In genomic region chr5:67864508-67865060, GRCm38 (mm10) we compare ENCODE assay signal across 21 mouse cellular contexts. TPM values are rescaled to one million over a fixed set of nuclear protein-coding genes. Genes with fewer than 3 reads are reported as not detected.
DNase-seq lines count a peak whose midpoint lies in the region; ATAC-seq and TF ChIP-seq lines count a peak whose summit lies in the region.
"Had no signal": no experiment of that assay in that cellular context is flagged by ENCODE, and none has a peak within 500 bp of the region (broad histone marks: within the 10 kb centered on the region; RNA-seq: fewer than 3 reads in every experiment).

No protein-coding gene starts in this region.

- H3K27ac ChIP-seq in hindbrain, embryonic 14.5 days: no peak overlapping the region
- H3K27ac ChIP-seq in hindbrain, embryonic 13.5 days: no peak overlapping the region
- no peak overlapping the region for H3K27ac ChIP-seq in stomach, embryonic 15.5 days
- no peak overlapping the region for H3K27ac ChIP-seq in stomach, postnatal 0 days (replicated peaks)
- H3K27ac ChIP-seq in liver, embryonic 14.5 days: no peak overlapping the region
- H3K27ac ChIP-seq in kidney, embryonic 15.5 days: no peak overlapping the region
- H3K27ac ChIP-seq: embryonic facial prominence, embryonic 15.5 days; heart, embryonic 10.5 days; hindbrain, embryonic 15.5 days; limb, embryonic 13.5 days had no signal

- no peaks in the 10 kb centered on the region for H3K9me3 ChIP-seq in hindbrain, embryonic 14.5 days (ENCODE audit: control insufficient read depth, low read length)
- no peaks in the 10 kb centered on the region for H3K9me3 ChIP-seq in hindbrain, embryonic 13.5 days
- no peaks in the 10 kb centered on the region for H3K9me3 ChIP-seq in stomach, embryonic 15.5 days
- H3K9me3 ChIP-seq in stomach, postnatal 0 days (ENCODE audit: control insufficient read depth, low read length): no peaks in the 10 kb centered on the region
- no peaks in the 10 kb centered on the region for H3K9me3 ChIP-seq in liver, embryonic 14.5 days (ENCODE audit: control insufficient read depth, low read length)
- no peaks in the 10 kb centered on the region for H3K9me3 ChIP-seq in kidney, embryonic 15.5 days (replicated peaks)
- H3K9me3 ChIP-seq: embryonic facial prominence, embryonic 15.5 days; heart, embryonic 10.5 days; hindbrain, embryonic 15.5 days; limb, embryonic 13.5 days had no signal

- no peaks in the 10 kb centered on the region for H3K27me3 ChIP-seq in hindbrain, embryonic 14.5 days (ENCODE audit: control insufficient read depth, insufficient read depth, low read length)
- no peaks in the 10 kb centered on the region for H3K27me3 ChIP-seq in hindbrain, embryonic 13.5 days
- no peaks in the 10 kb centered on the region for H3K27me3 ChIP-seq in stomach, embryonic 15.5 days (replicated peaks)
- no peaks in the 10 kb centered on the region for H3K27me3 ChIP-seq in stomach, postnatal 0 days (ENCODE audit: control insufficient read depth, insufficient read depth, low read length)
- no peaks in the 10 kb centered on the region for H3K27me3 ChIP-seq in liver, embryonic 14.5 days (ENCODE audit: control insufficient read depth, insufficient read depth, low read length)
- H3K27me3 ChIP-seq in kidney, embryonic 15.5 days: no peaks in the 10 kb centered on the region
- H3K27me3 ChIP-seq: embryonic facial prominence, embryonic 15.5 days; hindbrain, embryonic 15.5 days; limb, embryonic 13.5 days had no signal

- no peak for TF ChIP-seq CTCF in stomach, postnatal 0 days (IDR thresholded peaks at IDR 0.05; ENCODE audit: low read depth)
- no peak for TF ChIP-seq CTCF in liver, embryonic 14.5 days (IDR thresholded peaks at IDR 0.05; ENCODE audit: low read depth)

- H3K36me3 ChIP-seq in hindbrain, embryonic 14.5 days (replicated peaks; ENCODE audit: control insufficient read depth, insufficient read depth): no peaks in the 10 kb centered on the region
- H3K36me3 ChIP-seq in hindbrain, embryonic 13.5 days: no peaks in the 10 kb centered on the region
- H3K36me3 ChIP-seq in stomach, embryonic 15.5 days: no peaks in the 10 kb centered on the region
- no peaks in the 10 kb centered on the region for H3K36me3 ChIP-seq in stomach, postnatal 0 days (ENCODE audit: control insufficient read depth, insufficient read depth, low read length)
- no peaks in the 10 kb centered on the region for H3K36me3 ChIP-seq in liver, embryonic 14.5 days (replicated peaks; ENCODE audit: control insufficient read depth, insufficient read depth, low read depth)
- H3K36me3 ChIP-seq in kidney, embryonic 15.5 days: no peaks in the 10 kb centered on the region
- H3K36me3 ChIP-seq: embryonic facial prominence, embryonic 15.5 days; heart, embryonic 10.5 days; hindbrain, embryonic 15.5 days; limb, embryonic 13.5 days had no signal

- 0 out of 2 replicates have a peak overlapping the region, but pooled peaks have one; percentile 19 for H3K4me2 ChIP-seq in hindbrain, embryonic 14.5 days (replicated peaks)
- H3K4me2 ChIP-seq in hindbrain, embryonic 13.5 days: no peak overlapping the region
- H3K4me2 ChIP-seq in stomach, embryonic 15.5 days: peak overlapping the region; percentile 19; the same call in 1 of the 2 replicates
- no peak overlapping the region for H3K4me2 ChIP-seq in stomach, postnatal 0 days (replicated peaks; ENCODE audit: low read depth)
- H3K4me2 ChIP-seq in liver, embryonic 14.5 days (ENCODE audit: low read depth): no peak overlapping the region
- no peak overlapping the region for H3K4me2 ChIP-seq in kidney, embryonic 15.5 days
- H3K4me2 ChIP-seq: embryonic facial prominence, embryonic 15.5 days; limb, embryonic 13.5 days had no signal

- WGBS in hindbrain, embryonic 14.5 days: 84% methylated on average over 2 of the region's 2 CpGs
- WGBS in hindbrain, embryonic 13.5 days: 87% methylated on average over 2 of the region's 2 CpGs
- WGBS in stomach, embryonic 15.5 days: 74% methylated on average over 2 of the region's 2 CpGs
- 81% methylated on average over 2 of the region's 2 CpGs for WGBS in stomach, postnatal 0 days
- WGBS in liver, embryonic 14.5 days (ENCODE audit: insufficient replicate concordance): 19% methylated on average over 2 of the region's 2 CpGs
- WGBS in kidney, embryonic 15.5 days: 63% methylated on average over 2 of the region's 2 CpGs

- H3K4me1 ChIP-seq in hindbrain, embryonic 14.5 days (replicated peaks; ENCODE audit: control insufficient read depth, insufficient read depth, low read length): no peaks in the 10 kb centered on the region
- peaks cover 11% of the 10 kb centered on the region; the same call in 1 of the 2 replicates for H3K4me1 ChIP-seq in hindbrain, embryonic 13.5 days (replicated peaks)
- no peaks in the 10 kb centered on the region for H3K4me1 ChIP-seq in stomach, embryonic 15.5 days
- no peaks in the 10 kb centered on the region for H3K4me1 ChIP-seq in stomach, postnatal 0 days (replicated peaks; ENCODE audit: control insufficient read depth, insufficient read depth)
- peaks cover 8 to 23% of the 10 kb centered on the region in 2 experiments; a peak in 3 of 4 replicates for H3K4me1 ChIP-seq in liver, embryonic 14.5 days (replicated peaks; ENCODE audit: control insufficient read depth in 2 of 2, insufficient read depth in 2 of 2, low read length in 1 of 2)
- no peaks in the 10 kb centered on the region for H3K4me1 ChIP-seq in kidney, embryonic 15.5 days
- H3K4me1 ChIP-seq: heart, embryonic 10.5 days; limb, embryonic 13.5 days had no signal

- no peak for TF ChIP-seq EP300 in stomach, postnatal 0 days (optimal IDR thresholded peaks at IDR 0.05)
- no peak for TF ChIP-seq EP300 in liver, embryonic 14.5 days (IDR thresholded peaks at IDR 0.05; ENCODE audit: low read depth)

- DNase-seq in hindbrain, embryonic 14.5 days (ENCODE audit: low spot score): no peak
- no peak for DNase-seq in stomach, postnatal 0 days (ENCODE audit: low spot score)
- DNase-seq in liver, embryonic 14.5 days (ENCODE audit: low read depth in 3 of 3, low spot score in 3 of 3): no peak
- DNase-seq in T-cell, adult 2 months (ENCODE audit: low spot score): no peak
- DNase-seq: adrenal gland, postnatal 25 days; cerebellum, adult 18-20 months; gastrocnemius, postnatal 10 days; heart, postnatal 10 days; kidney, adult 8-10 months; kidney, postnatal 4 days; thymus, adult 2 months had no signal

- no peak overlapping the region for H3K9ac ChIP-seq in hindbrain, embryonic 14.5 days
- H3K9ac ChIP-seq in hindbrain, embryonic 13.5 days: no peak overlapping the region
- H3K9ac ChIP-seq in stomach, embryonic 15.5 days: no peak overlapping the region
- H3K9ac ChIP-seq in stomach, postnatal 0 days (ENCODE audit: low read length): no peak overlapping the region
- H3K9ac ChIP-seq in liver, embryonic 14.5 days (replicated peaks): no peak overlapping the region
- H3K9ac ChIP-seq in kidney, embryonic 15.5 days: no peak overlapping the region
- H3K9ac ChIP-seq: embryonic facial prominence, embryonic 15.5 days; hindbrain, embryonic 15.5 days; limb, embryonic 13.5 days had no signal

- no peak for ATAC-seq in hindbrain, embryonic 14.5 days (ENCODE audit: low FRiP score)
- ATAC-seq in hindbrain, embryonic 13.5 days (ENCODE audit: low FRiP score): no peak
- ATAC-seq in stomach, embryonic 15.5 days (ENCODE audit: insufficient read depth, low FRiP score, low read depth): no peak
- no peak for ATAC-seq in stomach, postnatal 0 days (ENCODE audit: low FRiP score, low TSS enrichment)
- peak; percentile 63 for ATAC-seq in liver, embryonic 14.5 days (ENCODE audit: insufficient read depth)
- ATAC-seq in kidney, embryonic 15.5 days (replicated peaks; ENCODE audit: low FRiP score): no peak
- ATAC-seq: lung, postnatal 0 days; Patski had no signal

- H3K4me3 ChIP-seq in hindbrain, embryonic 14.5 days (replicated peaks; ENCODE audit: low read length): no peak overlapping the region
- no peak overlapping the region for H3K4me3 ChIP-seq in hindbrain, embryonic 13.5 days
- no peak overlapping the region for H3K4me3 ChIP-seq in stomach, embryonic 15.5 days (replicated peaks)
- no peak overlapping the region for H3K4me3 ChIP-seq in stomach, postnatal 0 days (ENCODE audit: low read depth, low read length)
- H3K4me3 ChIP-seq in liver, embryonic 14.5 days (ENCODE audit: insufficient read depth in 1 of 2, low read depth in 2 of 2, low read length in 2 of 2): no peak overlapping the region
- H3K4me3 ChIP-seq in kidney, embryonic 15.5 days (replicated peaks): no peak overlapping the region
- H3K4me3 ChIP-seq: embryonic facial prominence, embryonic 15.5 days; heart, embryonic 10.5 days; hindbrain, embryonic 15.5 days; limb, embryonic 13.5 days had no signal

RNA-seq across cellular contexts. Expression of gene Atp8a1, which starts 17.4 kb away (rescaled TPM):
- polyA plus RNA-seq in hindbrain, embryonic 14.5 days (2014; fragmentation: Nextera tagmentation; extraction: Ambion mirVana): 77.3 and 80.6 TPM in 2 replicates
- polyA plus RNA-seq in hindbrain, embryonic 13.5 days (2015; fragmentation: Nextera tagmentation; extraction: Ambion mirVana): 43.8 and 44.7 TPM in 2 replicates
- polyA plus RNA-seq in stomach, embryonic 15.5 days (2015; fragmentation: Nextera tagmentation; extraction: Ambion mirVana): 11.6 and 13.5 TPM in 2 replicates
- polyA plus RNA-seq in stomach, postnatal 0 days (2015; fragmentation: Nextera tagmentation; extraction: Ambion mirVana): 3.3 and 4.2 TPM in 2 replicates
- 17.5 and 21.0 TPM in 2 replicates for polyA plus RNA-seq in liver, embryonic 14.5 days (2012; rRNA removed)
- polyA plus RNA-seq in liver, embryonic 14.5 days (2014; fragmentation: Nextera tagmentation; extraction: Ambion mirVana): 42.5 and 43.6 TPM in 2 replicates
- polyA plus RNA-seq in kidney, embryonic 15.5 days (2015; fragmentation: Nextera tagmentation; extraction: Ambion mirVana): 11.5 and 12.3 TPM in 2 replicates
- polyA plus RNA-seq: C2C12 had no signal

Comparison
In these comparisons a context has a peak if more than half of its experiments do, and no peak if none do; other contexts are left out.
1. H3K4me2 ChIP-seq: peak in hindbrain, embryonic 14.5 days (single experiment) and stomach, embryonic 15.5 days (single experiment); none in hindbrain, embryonic 13.5 days (single experiment), stomach, postnatal 0 days (single experiment), liver, embryonic 14.5 days (single experiment) and kidney, embryonic 15.5 days (single experiment).